In the genomic region with DNA sequence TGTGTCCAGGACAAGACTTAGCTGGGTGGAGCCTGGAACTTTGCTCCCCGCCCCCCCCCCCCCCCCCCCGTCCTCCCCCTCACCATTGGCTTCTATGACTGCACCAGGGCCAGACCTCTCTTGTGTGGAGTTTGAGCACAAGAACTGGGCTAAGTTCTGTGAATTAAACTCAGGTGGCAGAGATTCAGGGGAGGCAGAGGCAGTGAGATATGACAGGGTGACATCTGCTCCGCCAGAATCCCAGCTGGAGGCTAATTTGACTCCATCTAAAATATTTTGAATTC, we compare ENCODE assay signal across 10 mouse cellular contexts.
DNase-seq lines count a peak whose midpoint lies in the region; ATAC-seq and TF ChIP-seq lines count a peak whose summit lies in the region.
"Had no signal": no experiment of that assay in that cellular context is flagged by ENCODE, and none has a peak within 500 bp of the region (broad histone marks: within the 10 kb centered on the region; RNA-seq: fewer than 3 reads in every experiment).

No protein-coding gene starts in this region.

- H3K4me1 ChIP-seq in E14TG2a.4 (replicated peaks; ENCODE audit: low read depth, low read length) = peaks cover 56% of the 10 kb centered on the region
- peaks cover 18% of the 10 kb centered on the region for H3K4me1 ChIP-seq in forebrain, embryonic 15.5 days
- H3K4me1 ChIP-seq in midbrain, embryonic 12.5 days = peaks cover 19% of the 10 kb centered on the region

- 0 out of 2 replicates have a peak, but pooled peaks have one; percentile 50 for ATAC-seq in forebrain, embryonic 15.5 days (replicated peaks)
- peak; percentile 21; the same call in 1 of the 2 replicates for ATAC-seq in midbrain, embryonic 12.5 days (ENCODE audit: low FRiP score, low read depth)
- ATAC-seq: inflammation-experienced regulatory T-cells, adult 6 months had no signal

- H3K27me3 ChIP-seq in E14TG2a.4 (ENCODE audit: insufficient read depth, low read length) = peaks cover 9% of the 10 kb centered on the region
- H3K27me3 ChIP-seq in forebrain, embryonic 15.5 days = no peaks in the 10 kb centered on the region
- no peaks in the 10 kb centered on the region for H3K27me3 ChIP-seq in midbrain, embryonic 12.5 days

- DNase-seq in MN1 (ENCODE audit: low spot score) = peak; percentile 75
- no peak for DNase-seq in left cerebral cortex, postnatal 14 days (ENCODE audit: low spot score in 2 of 2)
- DNase-seq in Muller cell, postnatal 12 days (ENCODE audit: inconsistent ontology term) = no peak
- no peak for DNase-seq in right cerebral cortex, postnatal 36 days (ENCODE audit: low spot score in 2 of 2)
- DNase-seq: heart, adult 18-20 months; right cerebral cortex, postnatal 4 days had no signal

- intact Hi-C loops in left cerebral cortex, postnatal 14 days (cut with DNase I) = no loop called here

- H3K36me3 ChIP-seq in E14TG2a.4 (ENCODE audit: insufficient read depth, low read length) = no peaks in the 10 kb centered on the region
- H3K36me3 ChIP-seq in forebrain, embryonic 15.5 days = no peaks in the 10 kb centered on the region
- no peaks in the 10 kb centered on the region for H3K36me3 ChIP-seq in midbrain, embryonic 12.5 days

- H3K4me3 ChIP-seq in E14TG2a.4 (replicated peaks; ENCODE audit: low read length) = peak overlapping the region; percentile 39; the same call in 1 of the 2 replicates
- no peak overlapping the region for H3K4me3 ChIP-seq in forebrain, embryonic 15.5 days
- no peak overlapping the region for H3K4me3 ChIP-seq in midbrain, embryonic 12.5 days

- no peak for TF ChIP-seq CTCF in E14TG2a.4 (conservative IDR thresholded peaks at IDR 0.05; ENCODE audit: low read length)

- 0 out of 2 replicates have a peak overlapping the region, but pooled peaks have one; percentile 8 for H3K4me2 ChIP-seq in forebrain, embryonic 15.5 days (replicated peaks)
- H3K4me2 ChIP-seq in midbrain, embryonic 12.5 days (replicated peaks) = peak overlapping the region; percentile 26

- peaks cover 8% of the 10 kb centered on the region; the same call in 1 of the 2 replicates for H3K9me3 ChIP-seq in E14TG2a.4 (ENCODE audit: low read length)
- no peaks in the 10 kb centered on the region for H3K9me3 ChIP-seq in forebrain, embryonic 15.5 days
- H3K9me3 ChIP-seq in midbrain, embryonic 12.5 days = peaks cover 2% of the 10 kb centered on the region; the same call in 1 of the 2 replicates

- no peak overlapping the region for H3K9ac ChIP-seq in forebrain, embryonic 15.5 days (replicated peaks)
- H3K9ac ChIP-seq in midbrain, embryonic 12.5 days (replicated peaks) = no peak overlapping the region

- no peak overlapping the region for H3K27ac ChIP-seq in forebrain, embryonic 15.5 days (replicated peaks)
- peak overlapping the region; percentile 65; the same call in 1 of the 2 replicates for H3K27ac ChIP-seq in midbrain, embryonic 12.5 days (replicated peaks)

- 7% methylated on average over 3 of the region's 3 CpGs for WGBS in forebrain, embryonic 15.5 days
- 23% methylated on average over 2 of the region's 3 CpGs for WGBS in midbrain, embryonic 12.5 days
